Mouse (Mus musculus) mesoderm, embryonic 11.5 days (tissue): ENCODE measurements around the gene Olfr129.
A peak's percentile ranks its signal among the peaks of the same experiment; 100 is the strongest.

Experiments used
- DNase-seq: peaks from one replicate; pipeline ENCODE4 v3.0.0-alpha.2; 2012; ENCODE audit warnings: low read depth, low spot score

Gene Olfr129

GRCm38 (mm10) chr17:38059979-38060378 is at the start of gene Olfr129:
Olfr129 (minus strand) TSS chr17:38060079.
- no peak for DNase-seq

- DNase-seq: no peak
Measured at GRCm38 (mm10) chr17:38088593-38088992, 28.7 kb upstream of the Olfr129 start, which contains the start of gene Olfr131. Olfr131 (minus strand) TSS chr17:38088693.

- DNase-seq: no peak
Measured at GRCm38 (mm10) chr17:38082364-38082763, 22.5 kb upstream of the Olfr129 start.

DNA sequence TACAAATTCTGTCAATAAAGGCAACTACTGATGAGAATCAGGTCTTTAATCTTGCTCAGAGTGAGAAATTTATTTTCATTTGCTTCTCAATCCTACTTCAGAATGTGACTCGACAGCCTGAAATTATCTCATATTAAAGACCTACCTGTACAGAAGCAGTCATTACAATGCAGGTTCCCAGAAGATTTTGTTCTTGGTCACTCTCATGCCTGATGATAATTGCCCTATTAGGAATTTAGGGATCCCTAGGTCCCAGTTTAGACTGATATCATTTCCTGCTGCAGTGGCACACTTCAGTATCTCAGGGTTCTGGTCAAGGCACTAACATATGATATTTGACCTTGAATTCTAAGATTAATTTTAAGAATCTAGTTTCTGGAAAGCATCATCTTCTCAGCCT is 3.7 kb upstream of the Olfr129 start, which contains the start of gene Olfr130:
Gene Olfr130 (plus strand): TSS at position 301 of the 400 bp plus-strand sequence.
- no peak for DNase-seq

DNA sequence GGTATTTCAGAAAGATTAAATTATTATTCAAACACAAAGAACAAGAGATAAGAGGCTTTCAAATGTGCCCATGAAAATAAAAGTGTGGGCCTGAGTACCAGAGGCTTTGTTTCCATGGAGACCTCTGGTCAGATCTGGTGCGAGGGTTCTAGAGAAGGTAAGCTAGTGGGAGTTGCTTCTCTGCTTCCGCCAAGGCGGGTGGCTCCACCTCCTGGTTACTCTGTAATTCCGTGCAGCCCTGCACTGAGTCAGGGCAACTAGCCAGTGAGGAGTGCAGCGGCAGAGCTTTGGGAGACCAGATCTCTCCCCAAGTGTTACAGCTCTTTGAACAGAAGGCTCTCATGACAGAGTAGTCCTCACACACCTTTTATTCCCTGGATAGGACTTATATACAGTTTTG is 33.6 kb downstream of the Olfr129 start:
- DNase-seq: peak; percentile 0

DNA sequence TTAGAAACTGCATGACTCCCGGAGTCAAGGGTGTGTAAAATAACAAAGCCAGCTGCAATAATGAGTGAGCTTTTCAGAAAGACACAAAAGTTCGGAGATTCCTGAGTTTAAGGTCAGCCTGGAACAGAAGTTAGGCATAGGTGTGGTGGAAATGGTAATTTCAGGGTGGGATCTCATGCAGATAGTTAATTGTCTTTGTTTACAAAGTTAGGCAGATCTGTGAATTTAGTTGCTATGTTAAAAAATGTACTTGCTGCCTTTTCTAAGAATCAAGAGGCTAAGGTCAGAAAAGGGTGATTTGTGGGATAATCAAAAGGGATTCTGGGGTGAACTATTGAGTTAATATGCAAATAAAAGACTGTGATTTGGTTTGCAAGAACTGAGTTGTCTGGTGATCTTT is 43.5 kb downstream of the Olfr129 start:
- no peak for DNase-seq

DNA sequence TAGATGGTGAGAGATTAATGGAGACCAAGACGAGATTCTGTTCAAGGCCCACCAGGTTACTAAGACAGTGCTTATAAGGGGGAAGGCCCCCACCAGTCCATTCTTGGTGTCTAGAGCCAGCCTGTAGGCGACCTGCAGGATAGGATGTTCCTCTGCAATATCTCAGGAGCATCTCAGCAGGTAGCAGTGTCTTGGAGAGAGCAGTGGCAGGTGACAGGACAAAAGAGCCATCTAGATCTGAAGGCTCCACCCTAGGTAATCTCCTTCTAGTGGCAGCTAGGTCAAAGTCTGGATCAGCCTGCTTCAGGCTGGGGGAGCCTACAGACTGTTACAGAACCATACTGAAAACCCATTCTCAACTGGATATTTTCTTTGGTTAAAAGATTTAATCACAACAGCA is 54.9 kb downstream of the Olfr129 start:
- no peak for DNase-seq
